Mouse (Mus musculus) embryonic fibroblast, embryonic 13.5 days (primary cell): Measurements from ENCODE around the gene C330007P06Rik. TPM values are rescaled to one million over a fixed set of nuclear protein-coding genes. Genes with fewer than 3 reads are reported as not detected.
"Not testable (repeated sequence)": the region's sequence is repeated elsewhere in the genome, so short reads cannot be mapped to it uniquely, and the experiment has no call there.

Source experiments
- H3K27ac ChIP-seq: 2 replicates; pipeline ENCODE4 v1.5.1; 2012; ENCODE audit warnings: low read length, control low read depth, inconsistent platforms; ENCODE audit not compliant: insufficient read depth
- H3K4me1 ChIP-seq: 2 replicates; pipeline ENCODE4 v1.6.1; 2011; ENCODE audit warnings: low read length; ENCODE audit not compliant: control insufficient read depth, insufficient read depth
- H3K4me3 ChIP-seq: 2 replicates; pipeline ENCODE4 v1.5.1; 2011; ENCODE audit warnings: mild to moderate bottlenecking, control low read depth, low read length; ENCODE audit not compliant: insufficient read depth
- CTCF ChIP-seq: IDR thresholded peaks from 2 replicates; pipeline ENCODE4 v1.5.1; 2011; ENCODE audit warnings: mild to moderate bottlenecking, control low read depth, low read length, moderate library complexity, borderline replicate concordance; ENCODE audit not compliant: insufficient read depth
- POLR2A ChIP-seq: IDR thresholded peaks from 2 replicates; pipeline ENCODE4 v1.6.1; 2011; ENCODE audit warnings: low read depth, mild to moderate bottlenecking, control low read depth, low read length, moderate library complexity
- polyA plus RNA-seq: library from polyadenylated mRNA; stranded (reverse); fragments of >200 nt; gene quantifications from 2 replicates; pipeline ENCODE4 v1.2.4, GENCODE M21; 2011; ENCODE audit warnings: low read depth; ENCODE audit not compliant: missing spikeins, insufficient read length

Gene C330007P06Rik
- polyA plus RNA-seq, 1 experiment, result 52.9 TPM

GRCm38 (mm10) chrX:36804196-36804595 is 69.7 kb downstream of the C330007P06Rik start:
- Histone ChIP-seq H3K4me3 (no peak overlapping the region), H3K27ac (no peak overlapping the region), H3K4me1 (no peaks in the 10 kb centered on the region)
- no peak for TF ChIP-seq CTCF

DNA sequence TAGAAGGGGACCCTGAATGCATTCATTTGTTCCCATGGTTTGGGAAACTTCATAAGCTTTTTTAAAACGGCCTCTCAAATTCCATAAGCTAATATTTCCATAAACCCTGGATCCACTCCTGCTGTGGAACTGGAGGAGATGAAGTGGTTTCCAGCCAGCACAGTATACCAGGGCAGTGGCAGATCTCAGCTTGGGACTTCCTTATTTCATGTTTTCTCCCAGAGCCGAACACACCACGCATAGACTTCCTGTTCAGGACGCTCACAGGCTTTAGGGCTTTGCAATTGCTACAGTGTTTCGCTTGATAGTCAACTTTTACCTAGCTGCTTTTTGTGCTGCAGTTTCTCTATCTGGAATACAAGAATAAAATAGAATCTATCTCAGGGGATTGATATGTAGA is 70.7 kb downstream of the C330007P06Rik start:
- no peak overlapping the region for H3K4me3 ChIP-seq
- no peak overlapping the region for H3K27ac ChIP-seq
- H3K4me1 ChIP-seq, result no peaks in the 10 kb centered on the region
- TF ChIP-seq POLR2A (no peak), CTCF (no peak)

GRCm38 (mm10) chrX:36799131-36799879 is 74.6 kb downstream of the C330007P06Rik start:
- TF ChIP-seq CTCF (no peak), POLR2A (no peak)
- Histone ChIP-seq H3K4me3 (no peak overlapping the region), H3K27ac (no peak overlapping the region), H3K4me1 (no peaks in the 10 kb centered on the region)

DNA sequence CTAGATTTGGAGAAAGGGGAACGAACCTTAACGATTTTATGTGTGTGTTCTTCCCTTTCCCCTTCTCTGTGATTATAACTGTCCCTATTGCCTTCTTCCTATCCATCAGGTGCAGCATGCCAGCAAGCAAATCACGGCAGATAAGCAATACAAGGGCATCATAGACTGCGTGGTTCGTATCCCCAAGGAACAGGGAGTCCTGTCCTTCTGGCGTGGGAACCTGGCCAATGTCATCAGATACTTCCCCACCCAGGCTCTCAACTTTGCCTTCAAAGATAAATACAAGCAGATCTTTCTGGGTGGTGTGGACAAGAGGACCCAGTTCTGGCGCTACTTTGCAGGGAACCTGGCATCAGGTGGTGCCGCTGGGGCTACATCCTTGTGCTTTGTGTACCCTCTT is 77.2 kb downstream of the C330007P06Rik start:
- H3K4me3 ChIP-seq, result peak overlapping the region; percentile 96

DNA sequence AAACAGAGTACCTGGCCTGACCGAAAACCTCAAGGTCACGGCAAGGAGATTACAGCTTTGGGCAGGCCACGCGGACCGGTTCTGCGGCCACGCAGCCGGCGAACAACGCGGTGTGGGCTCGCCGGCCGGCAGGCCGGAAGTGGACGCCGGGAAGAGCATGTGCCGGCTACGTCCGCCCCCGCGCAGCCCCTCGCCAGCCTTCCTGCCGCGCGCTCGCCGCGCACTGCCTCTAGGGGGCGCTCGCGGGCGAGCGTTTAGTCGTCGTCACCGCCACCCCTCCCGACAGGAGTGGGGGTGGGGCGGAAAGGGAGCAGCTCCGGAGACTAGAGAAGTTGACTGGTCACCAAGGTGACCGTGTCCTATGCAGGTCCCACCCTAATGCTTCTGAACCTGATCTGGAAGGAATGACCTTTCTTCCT is 77.7 kb downstream of the C330007P06Rik start:
- Histone ChIP-seq H3K4me3 (peak overlapping the region; percentile 96), H3K4me1 (no peaks in the 10 kb centered on the region), H3K27ac (peak overlapping the region; percentile 67)
- TF ChIP-seq CTCF (0 out of 2 replicates have a peak, but pooled peaks have one; percentile 36), POLR2A (peak; percentile 72)

More for the DNA sequence above, 77.2 kb downstream of the C330007P06Rik start:
- not testable (repeated sequence) for H3K4me1 ChIP-seq, H3K27ac ChIP-seq

GRCm38 (mm10) chrX:36795424-36796162 is 78.3 kb downstream of the C330007P06Rik start, which contains the start of gene Slc25a5:
Slc25a5 (plus strand) TSS chrX:36795651.
- Histone ChIP-seq H3K4me1 (no peaks in the 10 kb centered on the region), H3K4me3 (peak within 1 kb of the TSS; percentile 96), H3K27ac (peak within 1 kb of the TSS; percentile 67)
- peak; percentile 76 for TF ChIP-seq POLR2A
- TF ChIP-seq CTCF, result no peak

DNA sequence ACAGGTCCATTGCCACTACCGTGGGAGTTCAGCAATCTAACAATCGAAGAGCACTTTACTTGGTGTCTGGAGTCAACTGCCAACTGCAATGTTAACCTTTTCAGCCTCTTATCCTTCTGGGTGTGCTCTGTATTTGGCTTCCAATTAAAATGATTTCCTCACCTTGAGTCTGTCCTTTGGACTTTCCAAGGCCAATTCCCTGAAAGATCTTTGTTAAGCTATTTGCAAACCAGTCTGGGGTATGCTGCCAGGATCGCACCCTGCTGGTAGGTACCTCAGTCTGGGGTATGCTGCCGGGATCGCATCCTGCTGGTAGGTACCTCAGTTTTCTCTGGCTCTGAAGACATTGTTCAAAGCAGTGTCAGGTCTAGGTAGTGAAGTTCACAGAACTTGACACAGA is 79.3 kb downstream of the C330007P06Rik start:
- no peak overlapping the region for H3K27ac ChIP-seq
- no peak overlapping the region for H3K4me3 ChIP-seq
- H3K4me1 ChIP-seq, result no peaks in the 10 kb centered on the region
- TF ChIP-seq CTCF, result no peak
- no peak for TF ChIP-seq POLR2A

- no peak for TF ChIP-seq POLR2A
- no peak for TF ChIP-seq CTCF
Observed at GRCm38 (mm10) chrX:36789360-36789759, 84.6 kb downstream of the C330007P06Rik start.

DNA sequence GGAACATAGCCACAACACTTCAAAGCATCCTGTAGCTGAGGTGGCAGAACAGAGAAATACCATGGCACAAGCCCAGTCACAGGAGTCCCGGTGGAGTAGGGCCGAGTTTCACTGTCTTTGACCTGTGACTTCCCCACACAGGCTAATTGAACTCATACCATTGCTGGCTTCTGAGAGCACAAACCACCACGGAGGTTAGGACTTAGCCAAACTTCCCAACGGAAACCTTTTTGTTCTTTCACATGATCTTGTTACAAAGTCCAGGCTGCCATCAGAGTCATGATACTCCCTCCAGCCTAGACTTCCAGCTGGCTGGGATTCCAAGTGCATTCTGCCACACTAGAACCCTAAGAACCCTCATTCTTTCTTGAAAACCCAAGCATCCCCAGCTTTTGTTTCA is 96.2 kb downstream of the C330007P06Rik start:
- Histone ChIP-seq H3K27ac (no peak overlapping the region), H3K4me1 (no peaks in the 10 kb centered on the region), H3K4me3 (no peak overlapping the region)
- TF ChIP-seq POLR2A (no peak), CTCF (no peak)

More at GRCm38 (mm10) chrX:36789360-36789759, 84.6 kb downstream of the C330007P06Rik start:
- Histone ChIP-seq H3K4me3 (no peak overlapping the region), H3K4me1 (no peaks in the 10 kb centered on the region), H3K27ac (no peak overlapping the region)

- no peak for TF ChIP-seq CTCF
- no peak for TF ChIP-seq POLR2A
- H3K4me3 ChIP-seq, result no peak overlapping the region
- H3K27ac ChIP-seq, result no peak overlapping the region
- no peaks in the 10 kb centered on the region for H3K4me1 ChIP-seq
Observed at GRCm38 (mm10) chrX:36775520-36775919, 98.4 kb downstream of the C330007P06Rik start.

Other genes starting within 250 kb of the C330007P06Rik start
- gene Akap17b, start 228.7 kb downstream of the C330007P06Rik start, polyA plus RNA-seq, result 3.9 and 4.2 TPM in 2 replicates
- gene Slc25a43, start 130.5 kb downstream of the C330007P06Rik start, polyA plus RNA-seq, result 2.6 and 6.8 TPM in 2 replicates
- 488 and 502 TPM in 2 replicates for gene Slc25a5, start 78.5 kb downstream of the C330007P06Rik start, polyA plus RNA-seq
- gene Ube2a, start 211 bp downstream of the C330007P06Rik start, polyA plus RNA-seq, result 60.2 and 65.7 TPM in 2 replicates
- 6.6 and 8.0 TPM in 2 replicates for gene Nkrf, start 28.8 kb upstream of the C330007P06Rik start, polyA plus RNA-seq
- 18.8 and 29.6 TPM in 2 replicates for gene Sept6, start 117.7 kb upstream of the C330007P06Rik start, polyA plus RNA-seq
- gene Sowahd, start 174.7 kb upstream of the C330007P06Rik start, polyA plus RNA-seq, result not detected in 2 replicates
- gene Rpl39, start 211.3 kb upstream of the C330007P06Rik start, polyA plus RNA-seq, result 1,160 and 1,325 TPM in 2 replicates
- gene Upf3b, start 236.2 kb upstream of the C330007P06Rik start, polyA plus RNA-seq, result 20.9 and 23.9 TPM in 2 replicates